14 mouse cellular contexts compared by ENCODE assay signal in genomic region chr10:61019566-61019965, GRCm38 (mm10).
DNase-seq lines count a peak whose midpoint lies in the region; ATAC-seq and TF ChIP-seq lines count a peak whose summit lies in the region.
"Had no signal": no experiment of that assay in that cellular context is flagged by ENCODE, and none has a peak within 500 bp of the region (broad histone marks: within the 10 kb centered on the region; RNA-seq: fewer than 3 reads in every experiment).

No protein-coding gene starts in this region.

- no peak overlapping the region for H3K4me3 ChIP-seq in gastrocnemius, adult 2 months
- H3K4me3 ChIP-seq in layer of hippocampus, adult 2 months = no peak overlapping the region
- no peak overlapping the region for H3K4me3 ChIP-seq in stomach, postnatal 0 days (ENCODE audit: low read depth, low read length)
- H3K4me3 ChIP-seq: erythroblast, embryonic 14.5 days; megakaryocyte, embryonic 14.5 days; neural tube, embryonic 13.5 days had no signal

- no peaks in the 10 kb centered on the region for H3K36me3 ChIP-seq in stomach, postnatal 0 days (ENCODE audit: control insufficient read depth, insufficient read depth, low read length)
- H3K36me3 ChIP-seq: neural tube, embryonic 13.5 days had no signal

- intact Hi-C loops in gastrocnemius, adult 2 months (cut with DNase I) = no loop called here
- intact Hi-C loops in gastrocnemius, postnatal 36 days (cut with DNase I) = no loop called here

- H3K27ac ChIP-seq in gastrocnemius, adult 2 months = no peak overlapping the region
- H3K27ac ChIP-seq in layer of hippocampus, adult 2 months = no peak overlapping the region
- H3K27ac ChIP-seq in stomach, postnatal 0 days (replicated peaks) = no peak overlapping the region
- H3K27ac ChIP-seq: neural tube, embryonic 13.5 days had no signal

- 19% methylated on average over 2 of the region's 2 CpGs for WGBS in stomach, postnatal 0 days

- no peak overlapping the region for H3K4me2 ChIP-seq in stomach, postnatal 0 days (replicated peaks; ENCODE audit: low read depth)
- H3K4me2 ChIP-seq: neural tube, embryonic 13.5 days had no signal

- H3K9me3 ChIP-seq in stomach, postnatal 0 days (ENCODE audit: control insufficient read depth, low read length) = no peaks in the 10 kb centered on the region
- H3K9me3 ChIP-seq: megakaryocyte, embryonic 14.5 days; neural tube, embryonic 13.5 days had no signal

- no peaks in the 10 kb centered on the region for H3K4me1 ChIP-seq in stomach, postnatal 0 days (replicated peaks; ENCODE audit: control insufficient read depth, insufficient read depth)
- H3K4me1 ChIP-seq: megakaryocyte, embryonic 14.5 days had no signal

- TF ChIP-seq CTCF in gastrocnemius, adult 2 months (IDR thresholded peaks at IDR 0.05) = peak; percentile 21; the same call in 1 of the 2 replicates
- TF ChIP-seq CTCF in layer of hippocampus, adult 2 months (conservative IDR thresholded peaks at IDR 0.05) = peak; percentile 77
- peak; percentile 59 for TF ChIP-seq CTCF in stomach, postnatal 0 days (IDR thresholded peaks at IDR 0.05; ENCODE audit: low read depth)

- no peak for DNase-seq in gastrocnemius, adult 2 months
- DNase-seq in gastrocnemius, postnatal 36 days = no peak
- DNase-seq in layer of hippocampus, adult 2 months (ENCODE audit: low spot score in 2 of 2) = peak; percentile 16 to 37
- DNase-seq in layer of hippocampus, postnatal 36 days = no peak
- peak; percentile 53 to 67 for DNase-seq in right cerebral cortex, adult 2 months (ENCODE audit: low spot score in 2 of 2)
- DNase-seq in right cerebral cortex, postnatal 25 days = no peak
- DNase-seq in stomach, postnatal 0 days (ENCODE audit: low spot score) = no peak
- DNase-seq: adrenal gland, adult 2 months; gastrocnemius, postnatal 10 days; right cerebral cortex, postnatal 4 days had no signal

- TF ChIP-seq EP300 in stomach, postnatal 0 days (optimal IDR thresholded peaks at IDR 0.05) = no peak

- no peaks in the 10 kb centered on the region for H3K27me3 ChIP-seq in stomach, postnatal 0 days (ENCODE audit: control insufficient read depth, insufficient read depth, low read length)
- H3K27me3 ChIP-seq: neural tube, embryonic 13.5 days had no signal

- no peak for ATAC-seq in stomach, postnatal 0 days (ENCODE audit: low FRiP score, low TSS enrichment)
- ATAC-seq in erythroblast, adult 5-6 weeks (replicated peaks; ENCODE audit: low FRiP score, poor library complexity, severe bottlenecking) = no peak

- H3K9ac ChIP-seq in stomach, postnatal 0 days (ENCODE audit: low read length) = no peak overlapping the region
- H3K9ac ChIP-seq: neural tube, embryonic 13.5 days had no signal

Comparison
In these comparisons a context has a peak if more than half of its experiments do, and no peak if none do; other contexts are left out.
1. DNase-seq: peak in layer of hippocampus, adult 2 months (2 of 2) and right cerebral cortex, adult 2 months (2 of 2); none in gastrocnemius, adult 2 months (single experiment), gastrocnemius, postnatal 36 days (0 of 2), layer of hippocampus, postnatal 36 days (0 of 2), right cerebral cortex, postnatal 25 days (single experiment) and stomach, postnatal 0 days (single experiment).
2. CTCF ChIP-seq: peak in every context shown above with its lines; median percentile 77 in layer of hippocampus, adult 2 months; 59 in stomach, postnatal 0 days; 21 in gastrocnemius, adult 2 months.